Mouse (Mus musculus) CD4-positive naive resting alpha-beta T cell, adult 57 days (primary cell): ENCODE measurements around the gene Cpd. TPM values are rescaled to one million over a fixed set of nuclear protein-coding genes. Genes with fewer than 3 reads are reported as not detected.

Experiments
- total RNA-seq: library from RNA; stranded (reverse); gene quantifications from one replicate; pipeline ENCODE4 v1.2.4, GENCODE M21; 2023

Gene Cpd
- 1.8 TPM for total RNA-seq

GRCm38 (mm10) chr11:76846878-76847222 lies at the start of gene Cpd:
Gene Cpd (minus strand): TSS chr11:76847018.

GRCm38 (mm10) chr11:76763053-76763740 lies 83.6 kb downstream of the Cpd start, which contains the start of gene Gosr1:
Gene Gosr1 (minus strand): TSS chr11:76763579.

Other genes starting within 250 kb of the Cpd start
- gene Abr, start 224.7 kb downstream of the Cpd start, total RNA-seq, result 49.6 TPM
- not detected for gene Bhlha9, start 174.5 kb downstream of the Cpd start, total RNA-seq
- not detected for gene Trarg1, start 167.2 kb downstream of the Cpd start, total RNA-seq
- 42.0 TPM for gene Gosr1, start 83.4 kb downstream of the Cpd start, total RNA-seq
- gene Tmigd1, start 55.1 kb upstream of the Cpd start, total RNA-seq, result not detected
- gene Blmh, start 77.8 kb upstream of the Cpd start, total RNA-seq, result 35.4 TPM
- 0.35 TPM for gene Slc6a4, start 151.6 kb upstream of the Cpd start, total RNA-seq
- 24.1 TPM for gene Nsrp1, start 231.4 kb upstream of the Cpd start, total RNA-seq